ENCODE assay signal across 8 mouse cellular contexts in genomic region chr15:100040541-100041266, GRCm38 (mm10). TPM values are rescaled to one million over a fixed set of nuclear protein-coding genes. Genes with fewer than 3 reads are reported as not detected.
A peak's percentile ranks its signal among the peaks of the same experiment; 100 is the strongest.
DNase-seq lines count a peak whose midpoint lies in the region; ATAC-seq and TF ChIP-seq lines count a peak whose summit lies in the region.

No protein-coding gene starts in this region.

- no peak for ATAC-seq in forebrain, embryonic 15.5 days (replicated peaks)
- no peak for ATAC-seq in neural tube, embryonic 15.5 days (ENCODE audit: low FRiP score)

- WGBS in forebrain, embryonic 15.5 days: 18% methylated on average over 14 of the region's 14 CpGs
- 53% methylated on average over 14 of the region's 14 CpGs for WGBS in limb, embryonic 10.5 days
- WGBS in neural tube, embryonic 15.5 days: 19% methylated on average over 14 of the region's 14 CpGs

- intact Hi-C loops in left cerebral cortex, adult 2 months (cut with DNase I): loop anchor here (2.0 kb wide), 1 partner anchor 52 kb away; no protein-coding TSS in a partner anchor

- no peak for TF ChIP-seq CTCF in left cerebral cortex, adult 2 months (IDR thresholded peaks at IDR 0.05)
- TF ChIP-seq CTCF in bone marrow macrophage, adult 2 months (IDR thresholded peaks at IDR 0.05; ENCODE audit: low read depth, low read length): no peak

- H3K4me2 ChIP-seq in forebrain, embryonic 15.5 days (replicated peaks): peak overlapping the region; percentile 70
- H3K4me2 ChIP-seq in neural tube, embryonic 15.5 days: peak overlapping the region; percentile 61

- no peak for TF ChIP-seq POLR2A in bone marrow macrophage, adult 2 months (IDR thresholded peaks at IDR 0.05; ENCODE audit: borderline replicate concordance, low read depth, low read length)

- no peaks in the 10 kb centered on the region for H3K36me3 ChIP-seq in forebrain, embryonic 15.5 days
- peaks cover 8% of the 10 kb centered on the region; the same call in 1 of the 2 replicates for H3K36me3 ChIP-seq in limb, embryonic 10.5 days
- no peaks in the 10 kb centered on the region for H3K36me3 ChIP-seq in neural tube, embryonic 15.5 days

- no peaks in the 10 kb centered on the region for H3K9me3 ChIP-seq in forebrain, embryonic 15.5 days
- H3K9me3 ChIP-seq in limb, embryonic 10.5 days (replicated peaks): no peaks in the 10 kb centered on the region
- H3K9me3 ChIP-seq in neural tube, embryonic 15.5 days (replicated peaks): no peaks in the 10 kb centered on the region

- peaks cover 21% of the 10 kb centered on the region for H3K4me1 ChIP-seq in bone marrow macrophage, adult 2 months (ENCODE audit: control insufficient read depth, insufficient read depth, low read length)
- peaks cover 34% of the 10 kb centered on the region for H3K4me1 ChIP-seq in forebrain, embryonic 15.5 days
- peaks cover 34% of the 10 kb centered on the region for H3K4me1 ChIP-seq in limb, embryonic 10.5 days
- H3K4me1 ChIP-seq in neural tube, embryonic 15.5 days: peaks cover 39% of the 10 kb centered on the region

- H3K27ac ChIP-seq in left cerebral cortex, adult 2 months: peak overlapping the region; percentile 98
- H3K27ac ChIP-seq in bone marrow macrophage, adult 2 months (ENCODE audit: insufficient read depth, low read depth, low read length): peak overlapping the region; percentile 98
- H3K27ac ChIP-seq in forebrain, embryonic 15.5 days (replicated peaks): peak overlapping the region; percentile 61
- H3K27ac ChIP-seq in limb, embryonic 10.5 days: peak overlapping the region; percentile 19; the same call in 1 of the 2 replicates
- peak overlapping the region; percentile 54 for H3K27ac ChIP-seq in neural tube, embryonic 15.5 days (replicated peaks)

- H3K9ac ChIP-seq in forebrain, embryonic 15.5 days (replicated peaks): peak overlapping the region; percentile 35
- H3K9ac ChIP-seq in neural tube, embryonic 15.5 days (replicated peaks): peak overlapping the region; percentile 41

- H3K27me3 ChIP-seq in forebrain, embryonic 15.5 days: no peaks in the 10 kb centered on the region
- H3K27me3 ChIP-seq in limb, embryonic 10.5 days (ENCODE audit: low read depth, poor library complexity, severe bottlenecking): peaks cover 4% of the 10 kb centered on the region; the same call in 1 of the 2 replicates
- no peaks in the 10 kb centered on the region for H3K27me3 ChIP-seq in neural tube, embryonic 15.5 days (replicated peaks)

- peak overlapping the region; percentile 93 for H3K4me3 ChIP-seq in left cerebral cortex, adult 2 months
- peak overlapping the region; percentile 52 for H3K4me3 ChIP-seq in bone marrow macrophage, adult 2 months (ENCODE audit: insufficient read depth, low read length)
- H3K4me3 ChIP-seq in forebrain, embryonic 15.5 days: peak overlapping the region; percentile 95
- H3K4me3 ChIP-seq in limb, embryonic 10.5 days: 0 out of 2 replicates have a peak overlapping the region, but pooled peaks have one; percentile 97
- peak overlapping the region; percentile 99 for H3K4me3 ChIP-seq in neural tube, embryonic 15.5 days (replicated peaks)

- no peak for DNase-seq in left cerebral cortex, adult 2 months (ENCODE audit: extremely low spot score in 1 of 2, low spot score in 2 of 2)
- DNase-seq in left cerebral cortex, adult 9 months (ENCODE audit: low spot score in 2 of 2): no peak
- no peak for DNase-seq in limb, embryonic 10.5 days (ENCODE audit: low spot score)
- no peak for DNase-seq in ovary, postnatal 14 days (ENCODE audit: low spot score)
- DNase-seq in layer of hippocampus, postnatal 36 days: no peak

RNA-seq across cellular contexts. Expression of gene Dip2b, which starts 2.2 kb away (rescaled TPM):
- total RNA-seq in left cerebral cortex, adult 2 months (2021): 10 to 100 TPM; 62.6 to 71.3 TPM
- polyA plus RNA-seq in bone marrow macrophage, adult 2 months (2012; ENCODE audit: insufficient read depth, insufficient read length, missing spikeins): 26.2 and 33.0 TPM in 2 replicates
- polyA plus RNA-seq in forebrain, embryonic 15.5 days (2015; fragmentation: Nextera tagmentation; extraction: Ambion mirVana): 20.2 and 20.5 TPM in 2 replicates
- 13.6 and 16.4 TPM in 2 replicates for polyA plus RNA-seq in limb, embryonic 10.5 days (2016; fragmentation: Nextera tagmentation; extraction: Ambion mirVana)
- 13.8 and 14.0 TPM in 2 replicates for polyA plus RNA-seq in neural tube, embryonic 15.5 days (2015; fragmentation: Nextera tagmentation; extraction: Ambion mirVana)
- total RNA-seq in layer of hippocampus, postnatal 36 days (2021): 10 to 100 TPM; 48.5 to 58.8 TPM

Comparison
In these comparisons a context has a peak if more than half of its experiments do, and no peak if none do; other contexts are left out.
1. H3K27ac ChIP-seq: peak in every context shown above with its lines; median percentile 98 in left cerebral cortex, adult 2 months; 98 in bone marrow macrophage, adult 2 months; 61 in forebrain, embryonic 15.5 days; 54 in neural tube, embryonic 15.5 days; 19 in limb, embryonic 10.5 days.